8 mouse cellular contexts compared by ENCODE assay signal in the genomic region with DNA sequence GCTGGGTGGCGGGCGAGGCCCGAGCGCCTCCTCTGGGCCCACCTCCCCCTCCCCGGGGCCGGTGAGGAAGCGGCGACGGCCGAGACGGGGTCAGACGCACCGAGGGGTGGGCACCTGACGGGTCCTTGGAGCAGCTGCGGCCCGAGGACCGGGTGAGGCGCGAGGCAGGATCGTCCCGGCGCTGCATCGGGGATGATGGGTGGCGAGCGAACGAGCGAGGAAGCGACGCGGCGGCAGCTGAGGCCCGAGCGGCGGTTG. TPM values are rescaled to one million over a fixed set of nuclear protein-coding genes. Genes with fewer than 3 reads are reported as not detected.
DNase-seq lines count a peak whose midpoint lies in the region; ATAC-seq and TF ChIP-seq lines count a peak whose summit lies in the region.

No protein-coding gene starts in this region.

- H3K9me3 ChIP-seq in lung, embryonic 16.5 days (ENCODE audit: control insufficient read depth, low read length) = no peaks in the 10 kb centered on the region
- H3K9me3 ChIP-seq in forebrain, embryonic 11.5 days (ENCODE audit: control insufficient read depth, low read length) = no peaks in the 10 kb centered on the region
- no peaks in the 10 kb centered on the region for H3K9me3 ChIP-seq in limb, embryonic 13.5 days

- no peaks in the 10 kb centered on the region for H3K36me3 ChIP-seq in lung, embryonic 16.5 days (ENCODE audit: control insufficient read depth, insufficient read depth, low read length)
- no peaks in the 10 kb centered on the region for H3K36me3 ChIP-seq in forebrain, embryonic 11.5 days (ENCODE audit: control insufficient read depth, insufficient read depth, low read length)
- H3K36me3 ChIP-seq in limb, embryonic 13.5 days = peaks cover 5% of the 10 kb centered on the region; the same call in 1 of the 2 replicates

- no peak for DNase-seq in lung, postnatal 14 days
- no peak for DNase-seq in forebrain, embryonic 11.5 days (ENCODE audit: low spot score)
- DNase-seq in thymus, postnatal 0 days (ENCODE audit: low spot score) = no peak
- DNase-seq in cerebellum, adult 11-12 months = no peak
- DNase-seq in T-cell, adult 2 months (ENCODE audit: low spot score) = no peak

- WGBS in lung, embryonic 16.5 days = 0% methylated on average over 27 of the region's 34 CpGs
- WGBS in forebrain, embryonic 11.5 days = under 1% methylated on average over 30 of the region's 34 CpGs
- 0% methylated on average over 30 of the region's 34 CpGs for WGBS in limb, embryonic 13.5 days
- WGBS in olfactory bulb, adult 2 months = 1% methylated on average over 34 of the region's 34 CpGs

- no peak for TF ChIP-seq POLR2A in olfactory bulb, adult 2 months (IDR thresholded peaks at IDR 0.05; ENCODE audit: insufficient read depth, low read depth, low read length)

- TF ChIP-seq CTCF in olfactory bulb, adult 2 months (IDR thresholded peaks at IDR 0.05; ENCODE audit: insufficient read depth, low read depth, low read length) = no peak

- peak overlapping the region; percentile 100 for H3K4me3 ChIP-seq in lung, embryonic 16.5 days (ENCODE audit: low read length)
- H3K4me3 ChIP-seq in forebrain, embryonic 11.5 days (ENCODE audit: low read depth, low read length) = peak overlapping the region; percentile 100
- peak overlapping the region; percentile 100 for H3K4me3 ChIP-seq in limb, embryonic 13.5 days
- H3K4me3 ChIP-seq in olfactory bulb, adult 2 months (ENCODE audit: insufficient read depth, low read depth, low read length) = peak overlapping the region; percentile 65

- H3K27ac ChIP-seq in lung, embryonic 16.5 days (ENCODE audit: low read length) = peak overlapping the region; percentile 96
- H3K27ac ChIP-seq in forebrain, embryonic 11.5 days (ENCODE audit: low read depth, low read length) = peak overlapping the region; percentile 92
- peak overlapping the region; percentile 99 for H3K27ac ChIP-seq in limb, embryonic 13.5 days
- H3K27ac ChIP-seq in olfactory bulb, adult 2 months (ENCODE audit: insufficient read depth, low read depth, low read length) = peak overlapping the region; percentile 74

- H3K4me2 ChIP-seq in lung, embryonic 16.5 days (ENCODE audit: low read depth, low read length) = peak overlapping the region; percentile 64
- peak overlapping the region; percentile 59; the same call in 1 of the 2 replicates for H3K4me2 ChIP-seq in forebrain, embryonic 11.5 days (ENCODE audit: low read depth, low read length, severe bottlenecking)
- peak overlapping the region; percentile 80 for H3K4me2 ChIP-seq in limb, embryonic 13.5 days (replicated peaks)

- peaks cover 26% of the 10 kb centered on the region for H3K4me1 ChIP-seq in lung, embryonic 16.5 days (replicated peaks; ENCODE audit: control insufficient read depth, insufficient read depth, low read length)
- H3K4me1 ChIP-seq in forebrain, embryonic 11.5 days (replicated peaks; ENCODE audit: control insufficient read depth, insufficient read depth, low read length) = peaks cover 5% of the 10 kb centered on the region; the same call in 1 of the 2 replicates
- peaks cover 37% of the 10 kb centered on the region for H3K4me1 ChIP-seq in limb, embryonic 13.5 days
- H3K4me1 ChIP-seq in olfactory bulb, adult 2 months (ENCODE audit: control insufficient read depth, insufficient read depth, low read length) = peaks cover 6% of the 10 kb centered on the region; the same call in 1 of the 2 replicates

- H3K27me3 ChIP-seq in lung, embryonic 16.5 days (ENCODE audit: control insufficient read depth, insufficient read depth, low read depth, low read length) = no peaks in the 10 kb centered on the region
- H3K27me3 ChIP-seq in forebrain, embryonic 11.5 days (ENCODE audit: control insufficient read depth, insufficient read depth, low read length) = no peaks in the 10 kb centered on the region
- H3K27me3 ChIP-seq in limb, embryonic 13.5 days = no peaks in the 10 kb centered on the region

- peak overlapping the region; percentile 100 for H3K9ac ChIP-seq in lung, embryonic 16.5 days (ENCODE audit: low read length)
- H3K9ac ChIP-seq in forebrain, embryonic 11.5 days (ENCODE audit: low read length) = peak overlapping the region; percentile 99
- H3K9ac ChIP-seq in limb, embryonic 13.5 days = peak overlapping the region; percentile 100

- peak; percentile 46 for ATAC-seq in lung, embryonic 16.5 days (ENCODE audit: low read depth)
- ATAC-seq in forebrain, embryonic 11.5 days (replicated peaks; ENCODE audit: low FRiP score) = no peak
- peak; percentile 55 for ATAC-seq in limb, embryonic 13.5 days (ENCODE audit: low FRiP score, low read depth)

RNA-seq across cellular contexts. Expression of gene Khdrbs1, which starts 0.2 kb away (rescaled TPM):
- 84.3 and 93.1 TPM in 2 replicates for polyA plus RNA-seq in lung, embryonic 16.5 days (2015; fragmentation: Nextera tagmentation; extraction: Ambion mirVana)
- polyA plus RNA-seq in forebrain, embryonic 11.5 days (2014; fragmentation: Nextera tagmentation; extraction: Ambion mirVana) = 183 and 185 TPM in 2 replicates
- 145 and 149 TPM in 2 replicates for polyA plus RNA-seq in limb, embryonic 13.5 days (2015; fragmentation: Nextera tagmentation; extraction: Ambion mirVana)
- 153 and 170 TPM in 2 replicates for polyA plus RNA-seq in olfactory bulb, adult 2 months (2012; ENCODE audit: insufficient read depth, insufficient read length, low replicate concordance, missing spikeins)
- 127 and 145 TPM in 2 replicates for polyA plus RNA-seq in thymus, postnatal 0 days (2015; fragmentation: Nextera tagmentation; extraction: Ambion mirVana)

RNA-seq across cellular contexts. Expression of gene Tmem39b, which starts 45.3 kb away (rescaled TPM):
- 10.5 and 13.4 TPM in 2 replicates for polyA plus RNA-seq in lung, embryonic 16.5 days (2015; fragmentation: Nextera tagmentation; extraction: Ambion mirVana)
- polyA plus RNA-seq in forebrain, embryonic 11.5 days (2014; fragmentation: Nextera tagmentation; extraction: Ambion mirVana) = 50.0 and 53.2 TPM in 2 replicates
- 14.4 and 16.1 TPM in 2 replicates for polyA plus RNA-seq in limb, embryonic 13.5 days (2015; fragmentation: Nextera tagmentation; extraction: Ambion mirVana)
- polyA plus RNA-seq in olfactory bulb, adult 2 months (2012; ENCODE audit: insufficient read depth, insufficient read length, low replicate concordance, missing spikeins) = not detected in 2 replicates
- polyA plus RNA-seq in thymus, postnatal 0 days (2015; fragmentation: Nextera tagmentation; extraction: Ambion mirVana) = 7.7 and 9.2 TPM in 2 replicates
